Mouse (Mus musculus) brain, embryonic 14.5 days (tissue): ENCODE data around the gene Csf3r.

Source experiments
- CTCF ChIP-seq: fragments of 200-500 bp; IDR thresholded peaks from 2 replicates; pipeline ENCODE4 v1.5.1; 2012; ENCODE audit warnings: inconsistent platforms, mild to moderate bottlenecking, moderate library complexity, borderline replicate concordance; ENCODE audit not compliant: insufficient read depth, insufficient read length; ENCODE audit errors: extremely low read depth
- POLR2A ChIP-seq: fragments of 200-500 bp; IDR thresholded peaks from 2 replicates; pipeline ENCODE4 v1.6.1; 2012; ENCODE audit warnings: mild to moderate bottlenecking, inconsistent platforms, borderline replicate concordance; ENCODE audit not compliant: poor library complexity, insufficient read depth, insufficient read length, severe bottlenecking; ENCODE audit errors: extremely low read depth

- TF ChIP-seq CTCF (no peak), POLR2A (no peak)
Measured at GRCm38 (mm10) chr4:126065241-126065640, 40.9 kb downstream of the Csf3r start.
